Mouse (Mus musculus): Measurements from ENCODE around the gene Sgsm1. TPM values are rescaled to one million over a fixed set of nuclear protein-coding genes. Genes with fewer than 3 reads are reported as not detected.
"Not testable (repeated sequence)": the region's sequence is repeated elsewhere in the genome, so short reads cannot be mapped to it uniquely, and the experiment has no call there.

Sgsm1 gene
- polyA plus RNA-seq, 1 experiment from 2014 or later = 0.57 TPM

GRCm38 (mm10) chr5:113349226-113349625, 38.6 kb upstream of the Sgsm1 start:
- H3K4me1 ChIP-seq (ENCODE audit: control insufficient read depth in 2 of 2, insufficient read depth in 2 of 2, low read length in 2 of 2) = no peaks in the 10 kb centered on the region
- no peak for ATAC-seq (ENCODE audit: insufficient number of reproducible peaks, insufficient read depth, low FRiP score, low read depth)
- H3K36me3 ChIP-seq (ENCODE audit: control insufficient read depth, insufficient read depth, low read length) = no peaks in the 10 kb centered on the region
- no peak overlapping the region for H3K9ac ChIP-seq (ENCODE audit: low read length)
- no peak overlapping the region for H3K4me3 ChIP-seq (ENCODE audit: control insufficient read depth in 1 of 2, insufficient read depth in 1 of 2, low read depth in 1 of 2, low read length in 2 of 2)
- no peak overlapping the region for H3K27ac ChIP-seq (replicated peaks in 1 of 2; ENCODE audit: control insufficient read depth in 1 of 2, insufficient read depth in 1 of 2, low read depth in 2 of 2, low read length in 2 of 2)
- no peak overlapping the region for H3K4me2 ChIP-seq (ENCODE audit: low read length)
- H3K9me3 ChIP-seq (ENCODE audit: control insufficient read depth, low read length) = no peaks in the 10 kb centered on the region
- peaks cover 98% of the 10 kb centered on the region for H3K27me3 ChIP-seq (ENCODE audit: control insufficient read depth, insufficient read depth, low read length)
- WGBS = 14% methylated on average over 7 of the region's 7 CpGs

- Histone ChIP-seq H3K4me2 (ENCODE audit: low read length) (no peak overlapping the region), H3K36me3 (ENCODE audit: control insufficient read depth, insufficient read depth, low read length) (no peaks in the 10 kb centered on the region), H3K4me1 (ENCODE audit: control insufficient read depth in 2 of 2, insufficient read depth in 2 of 2, low read length in 2 of 2) (no peaks in the 10 kb centered on the region), H3K9ac (ENCODE audit: low read length) (no peak overlapping the region), H3K27me3 (ENCODE audit: control insufficient read depth, insufficient read depth, low read length) (peaks cover 98% of the 10 kb centered on the region), H3K27ac (replicated peaks in 1 of 2; ENCODE audit: control insufficient read depth in 1 of 2, insufficient read depth in 1 of 2, low read depth in 2 of 2, low read length in 2 of 2) (no peak overlapping the region), H3K4me3 (ENCODE audit: control insufficient read depth in 1 of 2, insufficient read depth in 1 of 2, low read depth in 1 of 2, low read length in 2 of 2) (no peak overlapping the region), H3K9me3 (ENCODE audit: control insufficient read depth, low read length) (no peaks in the 10 kb centered on the region)
- WGBS = 14% methylated on average over 13 of the region's 13 CpGs
- ATAC-seq (ENCODE audit: insufficient number of reproducible peaks, insufficient read depth, low FRiP score, low read depth) = no peak; the same call in 1 of the 2 replicates
Observed at GRCm38 (mm10) chr5:113348597-113348996, 38.0 kb upstream of the Sgsm1 start.

DNA sequence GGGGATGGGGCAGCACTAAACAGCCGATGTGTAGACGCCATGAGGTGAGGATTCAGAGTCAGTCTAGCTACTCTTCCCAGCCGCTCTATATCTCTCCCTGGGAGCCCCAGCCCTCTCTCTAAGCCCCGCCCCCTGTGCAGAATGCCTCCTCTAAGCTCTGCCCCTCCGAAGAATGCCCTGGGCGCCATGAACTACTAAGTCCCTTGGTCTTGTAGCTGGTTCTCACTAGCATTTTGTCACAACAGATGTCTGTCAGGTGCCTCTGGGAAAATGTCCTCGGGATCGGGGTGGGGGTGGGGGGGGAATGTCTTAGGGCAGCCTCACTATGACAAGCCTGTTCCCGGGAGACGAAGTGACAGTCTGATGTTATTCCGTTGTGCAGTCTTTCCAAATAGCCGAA, 37.0 kb upstream of the Sgsm1 start:
- H3K4me1 ChIP-seq (ENCODE audit: control insufficient read depth in 2 of 2, insufficient read depth in 2 of 2, low read length in 2 of 2) = no peaks in the 10 kb centered on the region
- peaks cover 91% of the 10 kb centered on the region for H3K27me3 ChIP-seq (ENCODE audit: control insufficient read depth, insufficient read depth, low read length)
- no peak overlapping the region for H3K27ac ChIP-seq (replicated peaks in 1 of 2; ENCODE audit: control insufficient read depth in 1 of 2, insufficient read depth in 1 of 2, low read depth in 2 of 2, low read length in 2 of 2)
- no peak for ATAC-seq (ENCODE audit: insufficient number of reproducible peaks, insufficient read depth, low FRiP score, low read depth)
- no peak overlapping the region for H3K4me2 ChIP-seq (ENCODE audit: low read length)
- H3K4me3 ChIP-seq (ENCODE audit: control insufficient read depth in 1 of 2, insufficient read depth in 1 of 2, low read depth in 1 of 2, low read length in 2 of 2) = no peak overlapping the region
- 34% methylated on average over 12 of the region's 12 CpGs for WGBS
- H3K36me3 ChIP-seq (ENCODE audit: control insufficient read depth, insufficient read depth, low read length) = no peaks in the 10 kb centered on the region
- H3K9ac ChIP-seq (ENCODE audit: low read length) = no peak overlapping the region
- no peaks in the 10 kb centered on the region for H3K9me3 ChIP-seq (ENCODE audit: control insufficient read depth, low read length)

- not testable (repeated sequence) for H3K4me1 ChIP-seq (ENCODE audit: control insufficient read depth in 2 of 2, insufficient read depth in 2 of 2, low read length in 2 of 2); ATAC-seq (ENCODE audit: insufficient number of reproducible peaks, insufficient read depth, low FRiP score, low read depth); H3K4me3 ChIP-seq (ENCODE audit: control insufficient read depth in 1 of 2, insufficient read depth in 1 of 2, low read depth in 1 of 2, low read length in 2 of 2); H3K4me2 ChIP-seq (ENCODE audit: low read length); H3K27ac ChIP-seq (replicated peaks in 1 of 2; ENCODE audit: control insufficient read depth in 1 of 2, insufficient read depth in 1 of 2, low read depth in 2 of 2, low read length in 2 of 2); H3K36me3 ChIP-seq (ENCODE audit: control insufficient read depth, insufficient read depth, low read length); H3K9me3 ChIP-seq (ENCODE audit: control insufficient read depth, low read length); H3K9ac ChIP-seq (ENCODE audit: low read length)
- 32% methylated on average over 6 of the region's 6 CpGs for WGBS
- H3K27me3 ChIP-seq (ENCODE audit: control insufficient read depth, insufficient read depth, low read length) = peaks cover 83% of the 10 kb centered on the region
Observed at GRCm38 (mm10) chr5:113346651-113347050, 36.1 kb upstream of the Sgsm1 start.

GRCm38 (mm10) chr5:113345781-113346180, 35.2 kb upstream of the Sgsm1 start:
- Histone ChIP-seq H3K9ac (ENCODE audit: low read length) (no peak overlapping the region), H3K36me3 (ENCODE audit: control insufficient read depth, insufficient read depth, low read length) (no peaks in the 10 kb centered on the region), H3K4me1 (ENCODE audit: control insufficient read depth in 2 of 2, insufficient read depth in 2 of 2, low read length in 2 of 2) (no peaks in the 10 kb centered on the region), H3K27ac (replicated peaks in 1 of 2; ENCODE audit: control insufficient read depth in 1 of 2, insufficient read depth in 1 of 2, low read depth in 2 of 2, low read length in 2 of 2) (no peak overlapping the region), H3K27me3 (ENCODE audit: control insufficient read depth, insufficient read depth, low read length) (peaks cover 83% of the 10 kb centered on the region), H3K4me2 (ENCODE audit: low read length) (no peak overlapping the region), H3K4me3 (ENCODE audit: control insufficient read depth in 1 of 2, insufficient read depth in 1 of 2, low read depth in 1 of 2, low read length in 2 of 2) (no peak overlapping the region), H3K9me3 (ENCODE audit: control insufficient read depth, low read length) (no peaks in the 10 kb centered on the region)
- no peak for ATAC-seq (ENCODE audit: insufficient number of reproducible peaks, insufficient read depth, low FRiP score, low read depth)
- WGBS = 11% methylated on average over 11 of the region's 11 CpGs

DNA sequence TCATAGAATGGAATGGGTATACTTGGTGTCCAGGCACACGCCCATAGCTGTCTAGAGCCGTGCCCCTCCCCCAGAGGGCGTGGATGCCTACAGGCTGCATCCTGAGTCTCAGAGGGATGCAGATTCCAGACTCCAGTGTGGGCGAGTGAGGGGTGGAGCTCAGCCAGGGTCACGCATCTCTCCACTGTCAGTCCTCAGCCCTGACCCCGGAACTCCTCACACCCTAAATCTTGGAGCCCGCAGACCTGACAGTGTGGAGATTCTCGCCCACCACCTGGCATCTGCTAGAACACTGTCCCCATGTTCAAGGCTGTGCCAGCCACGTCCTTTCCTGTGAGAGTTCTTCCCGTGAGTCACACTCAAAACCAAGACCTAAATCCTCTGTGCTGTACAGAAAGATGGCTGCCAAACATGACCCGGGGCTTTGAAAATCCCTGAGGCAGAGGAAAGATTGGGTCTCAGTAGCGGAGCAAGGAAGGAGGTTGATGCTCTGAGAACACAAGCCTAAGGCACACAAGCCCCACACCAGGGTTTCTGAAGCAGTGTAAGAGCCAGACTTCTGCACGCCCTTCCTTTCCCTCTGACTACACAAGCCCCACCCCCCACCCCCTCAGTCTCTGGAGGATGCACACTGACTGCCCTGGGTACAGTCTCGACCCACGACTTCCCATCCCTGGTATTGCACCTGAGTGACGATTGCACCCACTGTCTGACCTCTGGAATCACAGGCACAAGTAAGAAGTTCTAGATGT, 34.2 kb upstream of the Sgsm1 start:
- H3K4me2 ChIP-seq (ENCODE audit: low read length) = no peak overlapping the region
- no peak for ATAC-seq (ENCODE audit: insufficient number of reproducible peaks, insufficient read depth, low FRiP score, low read depth)
- H3K9me3 ChIP-seq (ENCODE audit: control insufficient read depth, low read length) = no peaks in the 10 kb centered on the region
- no peak overlapping the region for H3K27ac ChIP-seq (replicated peaks in 1 of 2; ENCODE audit: control insufficient read depth in 1 of 2, insufficient read depth in 1 of 2, low read depth in 2 of 2, low read length in 2 of 2)
- H3K36me3 ChIP-seq (ENCODE audit: control insufficient read depth, insufficient read depth, low read length) = no peaks in the 10 kb centered on the region
- no peak overlapping the region for H3K4me3 ChIP-seq (ENCODE audit: control insufficient read depth in 1 of 2, insufficient read depth in 1 of 2, low read depth in 1 of 2, low read length in 2 of 2)
- no peaks in the 10 kb centered on the region for H3K4me1 ChIP-seq (ENCODE audit: control insufficient read depth in 2 of 2, insufficient read depth in 2 of 2, low read length in 2 of 2)
- peaks cover 74% of the 10 kb centered on the region for H3K27me3 ChIP-seq (ENCODE audit: control insufficient read depth, insufficient read depth, low read length)
- no peak overlapping the region for H3K9ac ChIP-seq (ENCODE audit: low read length)
- WGBS = 34% methylated on average over 16 of the region's 16 CpGs

GRCm38 (mm10) chr5:113336281-113336680, 25.7 kb upstream of the Sgsm1 start:
- peaks cover 87% of the 10 kb centered on the region for H3K27me3 ChIP-seq (ENCODE audit: control insufficient read depth, insufficient read depth, low read length)

DNA sequence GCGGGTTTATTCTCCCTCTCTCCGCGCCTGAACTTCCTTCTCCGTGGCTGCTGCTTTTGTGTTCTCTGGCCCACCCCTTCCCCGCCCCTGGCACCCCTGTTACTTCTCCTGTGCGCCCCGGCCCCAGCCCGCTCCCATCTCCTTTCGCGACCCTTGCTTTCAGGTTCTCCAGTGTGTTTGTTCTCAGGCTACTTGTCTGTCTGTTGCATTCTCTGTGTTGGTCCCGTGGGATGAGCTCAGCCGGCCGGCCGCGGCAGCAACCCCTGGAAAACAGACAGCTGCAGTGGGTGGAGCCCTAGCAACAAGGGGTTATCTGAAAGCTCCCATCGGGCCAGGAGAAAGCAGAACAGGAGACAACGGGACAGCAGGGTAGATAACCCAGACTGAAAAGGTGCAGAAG, 25.1 kb upstream of the Sgsm1 start:
- 1% methylated on average over 17 of the region's 17 CpGs for WGBS
- Histone ChIP-seq H3K9ac (ENCODE audit: low read length) (no peak overlapping the region), H3K27me3 (ENCODE audit: control insufficient read depth, insufficient read depth, low read length) (peaks cover 83% of the 10 kb centered on the region), H3K4me3 (ENCODE audit: control insufficient read depth in 1 of 2, insufficient read depth in 1 of 2, low read depth in 1 of 2, low read length in 2 of 2) (peak overlapping the region; percentile 17 to 25; a peak in 3 of 4 replicates), H3K36me3 (ENCODE audit: control insufficient read depth, insufficient read depth, low read length) (no peaks in the 10 kb centered on the region), H3K27ac (replicated peaks in 1 of 2; ENCODE audit: control insufficient read depth in 1 of 2, insufficient read depth in 1 of 2, low read depth in 2 of 2, low read length in 2 of 2) (no peak overlapping the region), H3K9me3 (ENCODE audit: control insufficient read depth, low read length) (0 out of 2 replicates have a peak, but pooled peaks cover 2% of the 10 kb centered on the region), H3K4me1 (ENCODE audit: control insufficient read depth in 2 of 2, insufficient read depth in 2 of 2, low read length in 2 of 2) (no peaks in the 10 kb centered on the region; a peak in 1 of 4 replicates), H3K4me2 (ENCODE audit: low read length) (peak overlapping the region; percentile 52)
- ATAC-seq (ENCODE audit: insufficient number of reproducible peaks, insufficient read depth, low FRiP score, low read depth) = no peak

More at GRCm38 (mm10) chr5:113336281-113336680, 25.7 kb upstream of the Sgsm1 start:
- Histone ChIP-seq H3K4me2 (ENCODE audit: low read length) (peak overlapping the region; percentile 52; the same call in 1 of the 2 replicates), H3K27ac (replicated peaks in 1 of 2; ENCODE audit: control insufficient read depth in 1 of 2, insufficient read depth in 1 of 2, low read depth in 2 of 2, low read length in 2 of 2) (no peak overlapping the region), H3K9ac (ENCODE audit: low read length) (no peak overlapping the region), H3K4me3 (ENCODE audit: control insufficient read depth in 1 of 2, insufficient read depth in 1 of 2, low read depth in 1 of 2, low read length in 2 of 2) (no peak overlapping the region), H3K9me3 (ENCODE audit: control insufficient read depth, low read length) (0 out of 2 replicates have a peak, but pooled peaks cover 2% of the 10 kb centered on the region), H3K4me1 (ENCODE audit: control insufficient read depth in 2 of 2, insufficient read depth in 2 of 2, low read length in 2 of 2) (no peaks in the 10 kb centered on the region; a peak in 1 of 4 replicates), H3K36me3 (ENCODE audit: control insufficient read depth, insufficient read depth, low read length) (no peaks in the 10 kb centered on the region)
- WGBS = 33% methylated on average over 9 of the region's 9 CpGs
- no peak for ATAC-seq (ENCODE audit: insufficient number of reproducible peaks, insufficient read depth, low FRiP score, low read depth)
